Mouse (Mus musculus): ENCODE data around the gene Celsr1.
A peak's percentile ranks its signal among the peaks of the same experiment; 100 is the strongest.
"Not testable (repeated sequence)": the region's sequence is repeated elsewhere in the genome, so short reads cannot be mapped to it uniquely, and the experiment has no call there.

Celsr1 gene

DNA sequence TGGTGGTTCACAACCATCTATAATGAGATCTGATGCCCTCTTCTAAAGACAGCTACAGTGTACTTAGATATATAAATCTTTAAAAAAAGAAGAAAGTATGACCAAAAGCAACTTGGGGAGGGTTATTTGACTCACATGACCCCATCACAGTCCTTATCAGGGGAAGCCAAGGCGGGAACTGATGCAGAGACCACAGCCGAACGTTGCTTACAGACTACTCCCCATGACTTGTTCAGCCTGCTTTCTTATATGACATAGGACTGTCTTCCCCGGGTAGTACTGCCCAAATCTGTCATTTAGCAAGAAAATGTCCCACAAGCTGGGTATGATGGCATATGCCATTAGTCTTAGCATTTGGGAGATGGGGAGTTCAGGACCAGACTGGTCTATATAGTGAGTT lies 144.3 kb downstream of the Celsr1 start:
- no peak for DNase-seq

GRCm38 (mm10) chr15:85885606-85886005 lies 148.0 kb downstream of the Celsr1 start:
- DNase-seq = no peak

- DNase-seq = peak; percentile 53 to 68
These were observed 154.1 kb downstream of the Celsr1 start for GRCm38 (mm10) chr15:85879498-85879895.

- peak; percentile 93 to 95 for DNase-seq
These were observed 154.6 kb downstream of the Celsr1 start, which contains the start of gene Trmu for GRCm38 (mm10) chr15:85878848-85879497. Gene Trmu (plus strand): TSS chr15:85879312.

- no peak for DNase-seq
These were observed 156.2 kb downstream of the Celsr1 start for GRCm38 (mm10) chr15:85877336-85877735.

GRCm38 (mm10) chr15:85867696-85868095 lies 165.9 kb downstream of the Celsr1 start:
- DNase-seq = peak; percentile 85 to 92

GRCm38 (mm10) chr15:85865913-85866312 lies 167.7 kb downstream of the Celsr1 start:
- not testable (repeated sequence) for DNase-seq

GRCm38 (mm10) chr15:85859490-85860031 lies 174.0 kb downstream of the Celsr1 start, which contains the start of gene Gtse1:
Gene Gtse1 (plus strand): TSS chr15:85859745.
- DNase-seq = peak; percentile 94 to 96

- DNase-seq = peak in 1 of 2 experiments; percentile 41
These were observed 174.5 kb downstream of the Celsr1 start for GRCm38 (mm10) chr15:85858980-85859489.

DNA sequence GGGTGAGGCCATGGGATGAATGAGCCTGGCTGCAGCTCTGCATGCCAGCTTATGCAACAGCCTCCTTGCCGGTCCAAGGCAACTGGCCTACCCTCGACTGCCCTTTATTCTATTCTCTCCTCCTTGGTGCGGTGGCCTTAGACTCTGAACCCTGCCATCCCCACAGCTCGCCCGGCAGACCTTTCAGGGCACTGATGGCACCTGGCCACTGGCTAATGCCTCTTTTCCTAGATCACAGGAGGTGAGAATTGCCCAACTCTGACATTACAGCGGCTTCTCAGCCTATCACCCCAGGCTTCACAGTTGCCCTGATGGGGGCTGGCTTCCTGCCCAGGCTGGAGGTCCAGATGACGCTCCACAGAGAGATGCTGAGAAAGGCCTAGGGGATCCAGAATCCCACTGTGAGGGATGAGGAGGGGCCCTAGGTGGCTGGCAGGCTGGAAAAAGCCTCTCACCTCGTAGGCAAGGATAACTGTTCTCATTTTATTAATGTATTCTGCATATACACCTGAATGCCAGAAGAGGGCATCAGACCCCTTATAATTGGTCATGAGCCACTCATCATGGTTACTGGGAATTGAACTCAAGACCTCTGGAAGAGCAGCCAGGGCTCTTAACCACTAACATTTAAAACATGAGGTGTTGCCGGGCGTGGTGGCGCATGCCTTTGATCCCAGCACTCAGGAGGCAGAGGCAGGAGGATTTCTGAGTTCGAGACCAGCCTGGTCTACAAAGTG lies 181.8 kb downstream of the Celsr1 start:
- DNase-seq = peak; percentile 55 to 67
